Mouse (Mus musculus) C2C12 (cell line): ENCODE measurements around the gene Armc9.

ENCODE experiments used
- CEBPB ChIP-seq: IDR thresholded peaks from one replicate; pipeline ENCODE4 v1.6.1; 2011; ENCODE audit warnings: low read depth, mild to moderate bottlenecking, control low read depth, moderate library complexity
- CTCF ChIP-seq: IDR thresholded peaks from one replicate; pipeline ENCODE4 v1.5.1; 2011; ENCODE audit not compliant: control insufficient read depth, insufficient read depth, insufficient read length
- MAX ChIP-seq: IDR thresholded peaks from one replicate; pipeline ENCODE4 v1.6.1; 2011; ENCODE audit warnings: mild to moderate bottlenecking, control low read depth
- MYOD1 ChIP-seq: IDR thresholded peaks from one replicate; pipeline ENCODE4 v1.6.1; 2011; ENCODE audit warnings: low read depth; ENCODE audit not compliant: control insufficient read depth, insufficient read length

- TF ChIP-seq MAX = no peak
- no peak for TF ChIP-seq CTCF
- TF ChIP-seq CEBPB = no peak
- no peak for TF ChIP-seq MYOD1
Measured at GRCm38 (mm10) chr1:86310536-86311310, 156.1 kb downstream of the Armc9 start.
